Mouse (Mus musculus) frontal cortex, adult (tissue): ENCODE data around the gene Gm49333.

ENCODE experiments used
- ATAC-seq: cut with Nextera tagmentation; 2 replicates; pipeline ENCODE4 v1.9.2; 2017; ENCODE audit warnings: mild to moderate bottlenecking, moderate library complexity, mixed read lengths; ENCODE audit not compliant: low TSS enrichment

Gene Gm49333

DNA sequence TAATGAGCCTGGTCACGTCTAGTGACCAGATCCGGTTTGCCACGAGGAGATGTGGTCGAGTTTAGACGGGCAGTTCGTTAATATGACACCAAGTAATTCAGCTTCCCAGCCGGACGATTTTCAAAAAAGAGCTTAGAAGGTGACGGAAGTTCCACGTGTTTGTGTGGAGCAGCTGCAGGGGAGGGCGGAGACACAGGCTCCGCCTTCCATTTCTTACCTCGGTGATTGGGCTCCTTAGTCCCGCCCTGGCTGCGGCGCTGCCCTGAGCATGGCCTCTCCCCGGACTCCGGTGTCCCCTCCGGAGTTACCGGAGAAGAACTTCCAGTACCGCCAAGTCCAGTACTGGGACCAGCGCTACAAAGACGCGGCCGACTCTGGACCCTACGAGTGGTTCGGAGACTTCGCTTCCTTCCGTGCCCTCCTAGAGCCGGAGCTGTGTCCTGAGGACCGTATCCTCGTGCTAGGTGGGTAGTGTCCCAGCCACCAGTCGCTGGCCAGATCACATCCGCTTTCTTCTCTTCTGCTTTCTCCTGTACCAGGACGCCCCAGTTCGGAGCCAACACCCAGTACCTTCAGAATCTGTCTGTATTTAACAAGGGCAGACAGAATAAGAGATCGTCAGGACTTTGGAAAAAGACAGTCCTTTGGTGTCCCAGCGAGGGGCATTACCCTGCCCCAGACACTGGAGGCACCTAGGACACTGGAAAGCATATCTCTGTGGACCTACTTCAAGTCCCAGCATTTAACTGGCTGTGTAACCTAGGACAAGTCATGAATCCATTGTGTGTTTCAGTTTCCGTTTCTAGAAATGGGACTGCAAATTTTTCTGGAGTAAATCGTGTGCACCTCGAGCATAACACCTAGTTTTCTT lies at the start of gene Gm49333, which contains the start of the genes Eef1akmt4 and Alg3:
Gm49333 (plus strand) TSS at position 254 of the 871 bp plus-strand sequence.
Eef1akmt4 (plus strand) TSS at position 237 of the 871 bp plus-strand sequence.
Alg3 (minus strand) TSS at position 379 of the 871 bp plus-strand sequence.
- ATAC-seq = peak; percentile 90

DNA sequence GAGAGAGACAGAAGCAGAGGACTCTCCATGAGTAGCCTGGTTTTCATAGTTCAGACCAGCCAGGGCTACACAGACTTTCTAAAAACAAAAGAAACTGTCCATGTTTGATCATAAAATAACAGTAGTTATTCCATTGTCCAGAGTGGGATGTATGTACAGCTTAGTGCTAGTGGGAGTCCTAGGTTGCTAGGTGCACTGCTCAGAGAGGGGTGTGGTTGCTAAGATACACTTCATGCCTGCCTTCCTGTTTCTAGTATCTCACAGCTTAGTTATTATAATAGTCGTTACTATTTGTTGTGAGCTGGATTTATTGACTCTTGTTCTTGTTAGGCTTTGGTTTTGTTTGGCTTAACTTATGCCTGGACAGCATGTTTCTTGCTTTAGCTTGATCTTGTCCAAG lies 46.3 kb upstream of the Gm49333 start:
- ATAC-seq = no peak

DNA sequence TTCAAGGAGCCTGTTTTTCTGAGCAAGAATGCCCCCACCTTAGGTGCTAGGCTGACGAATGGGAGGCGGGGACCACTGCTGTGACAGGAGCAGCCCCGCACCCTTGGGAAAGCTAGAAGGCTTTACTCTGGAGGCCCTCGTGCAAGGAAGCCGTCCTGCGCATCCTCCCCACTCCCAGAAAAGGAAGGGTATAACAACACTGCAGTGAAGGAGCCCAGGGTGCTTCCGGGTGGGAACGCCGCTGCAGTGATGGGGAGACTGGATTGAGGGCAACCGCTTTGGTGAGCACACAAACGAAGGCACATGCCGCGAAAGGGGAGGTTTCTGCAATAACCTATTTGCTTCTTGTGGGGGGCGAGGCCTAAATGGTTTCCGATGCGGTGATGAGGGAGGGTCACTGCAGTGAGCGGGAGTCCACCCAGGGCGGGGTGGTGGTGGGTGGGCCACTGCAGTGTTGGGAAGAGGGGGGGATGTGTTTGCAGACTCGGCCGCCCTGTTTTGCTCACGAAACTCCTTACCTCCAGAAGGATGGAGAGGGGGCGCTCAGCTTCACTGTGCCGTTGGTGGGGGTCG lies 22.0 kb upstream of the Gm49333 start, which contains the start of gene Vwa5b2:
Vwa5b2 (plus strand) TSS at position 106 of the 573 bp plus-strand sequence.
- peak; percentile 75 for ATAC-seq

DNA sequence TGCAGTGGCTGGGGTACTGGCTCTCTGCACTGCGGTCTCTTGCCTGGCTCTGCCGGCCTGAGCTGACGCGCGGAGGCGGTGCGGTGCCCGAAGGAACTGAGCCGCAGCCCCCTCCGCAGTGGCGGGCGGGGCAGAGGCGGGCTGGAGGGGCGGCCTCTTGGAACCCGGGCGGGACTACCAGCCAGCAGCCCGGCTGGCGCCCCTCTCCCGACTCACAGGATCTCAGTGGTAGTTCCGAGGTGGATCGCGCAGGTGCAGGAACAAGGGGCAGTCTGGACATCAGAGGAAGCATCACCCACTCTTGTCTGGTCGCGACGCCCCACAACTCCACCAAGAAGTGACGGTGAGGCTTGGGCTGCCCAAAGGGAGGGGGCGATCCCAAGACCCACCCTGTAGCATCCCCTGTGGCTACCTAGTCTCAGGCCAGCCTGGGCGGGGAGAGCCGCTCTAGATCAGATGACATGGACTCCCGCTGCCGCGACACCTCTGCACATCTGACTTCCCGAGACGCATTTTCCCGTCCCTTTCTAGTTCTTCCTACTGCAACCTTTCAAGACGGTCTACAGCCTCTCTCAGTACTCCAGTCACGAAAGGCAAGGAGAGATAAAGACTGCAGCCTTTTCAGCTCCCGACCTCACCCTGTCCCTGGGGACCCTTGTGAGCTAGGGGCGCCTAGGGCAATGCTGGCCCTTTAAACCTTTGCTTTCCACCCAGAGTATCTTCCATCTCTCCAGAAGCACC lies 21.3 kb upstream of the Gm49333 start:
- ATAC-seq = peak; percentile 62

DNA sequence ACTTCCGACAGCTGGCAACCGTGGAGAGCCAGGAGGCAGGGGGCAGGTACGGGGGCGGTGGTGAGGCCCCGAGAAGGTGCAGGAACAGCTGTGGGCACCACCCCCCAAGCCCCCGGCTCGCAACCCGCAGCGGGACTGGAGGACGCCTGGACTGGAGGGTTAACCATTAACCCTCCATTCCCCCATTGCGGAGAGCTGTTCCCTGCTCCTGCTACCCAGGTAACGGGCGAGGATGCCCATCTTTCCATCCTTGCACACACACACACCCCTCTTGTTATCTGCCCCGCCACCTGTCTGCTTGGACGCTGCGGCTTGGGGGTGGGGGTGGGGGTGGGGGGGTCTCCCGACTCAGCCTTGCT lies 20.8 kb upstream of the Gm49333 start:
- no peak for ATAC-seq

DNA sequence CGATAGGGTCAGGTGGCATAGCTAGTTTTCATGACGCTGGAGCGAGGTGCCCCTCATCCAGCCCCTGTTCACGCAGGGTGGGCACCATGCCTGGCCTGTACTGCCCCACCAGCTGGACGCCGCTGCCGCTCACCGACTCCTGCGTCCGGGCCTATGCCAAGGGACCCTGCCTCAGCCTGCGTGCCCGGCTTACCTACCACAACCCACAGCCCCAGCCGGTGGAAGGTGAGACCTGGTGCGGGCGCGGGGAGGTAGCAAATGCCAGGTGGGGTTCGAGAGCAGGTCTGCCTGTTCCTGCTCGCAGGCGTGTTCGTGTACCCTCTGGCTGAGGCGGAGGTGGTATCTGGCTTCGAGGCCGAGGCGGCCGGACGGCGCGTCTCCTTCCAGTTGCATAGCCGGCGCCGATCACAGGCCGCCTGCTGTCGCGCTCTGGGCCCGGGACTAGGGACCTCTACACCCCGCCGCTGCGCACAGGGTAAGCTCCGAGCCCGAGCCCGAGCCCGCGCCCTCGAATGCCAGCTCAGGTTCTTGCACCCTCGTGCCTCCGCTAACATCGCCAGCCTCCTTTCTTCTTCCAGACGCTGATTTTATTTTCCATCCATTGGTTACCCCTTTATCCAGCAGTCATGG lies 20.2 kb upstream of the Gm49333 start:
- ATAC-seq = no peak

DNA sequence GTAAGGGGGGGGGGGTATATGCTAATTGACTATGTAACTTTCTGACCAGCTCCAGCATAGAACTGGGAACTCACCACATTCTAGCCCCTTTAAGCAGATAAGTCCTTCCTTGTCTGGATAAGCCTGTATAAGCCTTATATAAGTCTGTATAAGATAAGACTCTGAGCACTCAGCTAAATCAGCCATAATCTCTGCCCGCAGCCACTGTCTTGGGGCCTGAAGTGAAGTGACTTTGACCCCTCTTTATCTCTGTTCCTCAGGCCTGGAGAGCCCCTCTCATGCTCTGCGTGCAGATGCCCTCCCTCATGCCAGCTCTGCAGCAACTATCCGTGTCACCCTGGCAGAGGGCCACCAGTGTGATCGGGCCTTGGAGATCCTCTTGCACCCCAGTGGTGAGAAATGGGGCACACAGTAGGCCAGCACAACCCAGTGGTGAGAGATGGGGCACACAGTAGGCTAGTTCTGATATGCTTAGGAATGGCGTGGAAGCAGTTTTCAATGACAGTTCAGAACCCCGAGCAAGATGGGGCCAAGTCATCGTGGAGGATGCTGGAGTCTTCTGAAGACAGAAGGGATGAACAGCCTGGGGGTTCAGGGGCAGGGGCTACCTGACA lies 16.2 kb upstream of the Gm49333 start:
- ATAC-seq = no peak

DNA sequence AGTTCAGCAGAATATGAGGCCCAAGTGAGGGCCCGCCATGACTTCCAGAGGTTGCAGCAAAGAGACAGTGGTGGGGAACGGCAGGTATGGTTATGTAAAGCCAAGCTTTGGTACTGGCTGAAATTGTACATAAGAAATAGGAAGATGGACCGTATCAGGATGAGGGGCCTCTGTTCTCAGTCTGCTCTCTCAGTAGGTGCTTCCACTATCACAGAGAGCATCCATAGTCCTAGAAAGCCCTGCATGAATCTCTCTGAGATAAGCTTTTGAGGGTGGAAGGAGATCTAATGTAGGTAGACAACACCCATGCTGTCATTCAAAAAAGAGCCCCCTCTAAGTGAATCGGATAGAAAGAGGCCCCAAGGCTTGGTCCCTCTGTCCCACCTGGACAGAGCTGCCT lies 15.7 kb upstream of the Gm49333 start:
- no peak for ATAC-seq

DNA sequence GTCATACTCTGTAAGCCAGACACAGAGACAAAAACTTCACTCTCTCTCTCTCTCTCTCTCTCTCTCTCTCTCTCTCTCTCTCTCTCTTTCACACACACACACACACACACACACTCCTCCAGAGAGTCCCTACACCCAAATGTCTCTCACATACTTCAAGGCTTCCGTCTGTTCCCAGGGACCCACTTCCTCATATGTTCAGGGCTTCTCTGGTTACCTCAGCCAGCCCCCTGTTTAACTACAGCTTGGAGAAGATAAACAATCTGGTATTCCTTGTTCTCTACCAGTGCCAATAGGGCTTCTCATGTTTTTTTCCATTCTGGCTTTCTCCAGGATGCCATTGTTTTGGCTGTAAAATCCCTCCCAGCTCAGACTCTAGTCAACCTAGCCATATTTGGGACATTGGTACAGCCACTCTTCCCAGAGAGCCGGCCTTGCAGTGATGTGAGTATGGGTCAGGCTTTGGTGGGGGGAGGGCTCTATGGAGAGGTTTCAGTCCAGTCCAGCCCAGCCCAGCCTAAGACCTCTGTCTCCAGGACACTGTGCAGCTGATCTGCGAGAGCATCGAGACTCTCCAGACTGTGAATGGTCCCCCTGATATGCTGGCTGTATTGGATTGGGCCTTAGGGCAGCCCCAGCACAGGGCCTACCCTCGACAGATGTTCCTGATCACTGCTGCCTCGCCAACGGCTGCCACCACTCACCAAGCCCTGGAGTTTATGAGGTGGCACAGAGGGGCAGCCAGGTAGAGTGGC lies 14.5 kb upstream of the Gm49333 start:
- ATAC-seq = no peak

DNA sequence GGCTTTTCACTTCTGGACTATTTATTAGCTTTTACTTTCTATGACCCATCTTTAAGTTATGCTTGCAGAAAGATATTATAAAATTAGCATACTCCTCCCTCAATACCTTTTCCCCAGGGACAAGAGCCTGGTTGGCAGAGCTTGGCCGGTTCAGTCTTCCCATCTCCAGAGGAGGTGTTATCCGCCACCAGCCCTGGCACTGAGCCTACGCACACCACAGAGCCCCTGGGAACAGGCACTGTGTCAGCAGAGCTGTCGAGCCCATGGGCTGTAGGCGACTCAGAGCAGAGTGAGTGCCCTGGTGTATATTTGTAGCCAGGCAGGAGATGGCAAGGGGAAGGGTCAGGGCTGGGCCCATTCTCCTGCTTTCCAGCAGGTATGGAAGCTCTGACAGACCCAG lies 10.9 kb upstream of the Gm49333 start:
- ATAC-seq = no peak

DNA sequence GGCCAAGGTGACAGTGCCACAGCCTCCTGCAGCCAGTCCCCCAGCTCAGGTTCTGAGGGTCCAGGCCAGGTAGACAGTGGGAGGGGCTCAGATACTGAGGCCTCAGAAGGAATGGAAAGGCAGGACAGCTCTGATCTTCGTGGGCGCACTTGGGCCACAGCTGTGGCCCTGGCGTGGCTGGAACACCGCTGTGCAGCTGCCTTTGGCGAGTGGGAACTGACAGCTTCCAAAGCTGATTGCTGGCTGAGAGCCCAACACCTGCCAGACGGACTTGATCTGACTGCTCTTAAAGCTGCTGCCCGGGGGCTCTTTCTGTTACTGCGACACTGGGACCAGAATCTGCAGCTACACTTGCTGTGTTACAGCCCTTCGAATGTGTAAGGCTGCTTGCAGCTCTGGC lies 6.7 kb upstream of the Gm49333 start:
- ATAC-seq = no peak

DNA sequence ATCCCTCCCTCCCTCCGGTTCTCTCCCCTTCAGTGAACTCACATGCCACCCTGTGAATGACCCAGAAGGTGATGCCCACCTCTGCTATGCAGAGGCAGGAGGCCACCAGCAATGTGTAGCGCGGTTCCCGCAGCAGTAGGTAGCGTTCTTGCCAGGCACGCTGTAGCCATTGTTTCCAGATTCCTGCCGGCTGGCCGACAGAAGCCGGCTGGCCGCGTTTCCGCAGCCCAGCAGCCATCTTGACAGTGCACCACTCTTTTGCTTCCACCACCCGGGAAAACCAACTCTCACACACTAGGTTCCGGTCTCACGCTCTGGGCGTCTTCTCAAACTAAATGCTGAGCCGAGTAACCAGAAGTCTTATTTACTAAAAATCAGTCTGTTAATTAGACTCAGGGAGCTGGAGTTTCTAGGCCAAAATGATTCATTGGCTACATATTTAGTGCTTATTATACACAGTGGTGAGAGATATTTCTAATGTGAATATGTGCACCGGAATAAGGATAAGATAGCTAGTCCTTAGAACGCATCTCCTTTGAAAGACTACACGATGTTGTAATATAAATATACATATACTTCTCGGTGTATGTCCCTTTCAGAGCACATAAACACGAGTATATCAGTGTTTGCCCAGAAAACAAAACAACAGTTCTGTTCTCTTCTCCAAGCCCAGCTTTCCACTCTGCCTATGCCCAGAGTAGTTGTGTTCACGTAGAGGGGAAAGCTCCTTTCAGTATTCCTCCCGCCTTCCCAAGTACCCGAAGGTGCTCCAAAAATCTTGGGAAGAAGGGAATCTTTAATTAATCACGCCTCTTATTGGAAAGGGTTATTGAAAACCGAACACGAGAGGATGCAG lies 681 bp upstream of the Gm49333 start:
- ATAC-seq = peak; percentile 51

DNA sequence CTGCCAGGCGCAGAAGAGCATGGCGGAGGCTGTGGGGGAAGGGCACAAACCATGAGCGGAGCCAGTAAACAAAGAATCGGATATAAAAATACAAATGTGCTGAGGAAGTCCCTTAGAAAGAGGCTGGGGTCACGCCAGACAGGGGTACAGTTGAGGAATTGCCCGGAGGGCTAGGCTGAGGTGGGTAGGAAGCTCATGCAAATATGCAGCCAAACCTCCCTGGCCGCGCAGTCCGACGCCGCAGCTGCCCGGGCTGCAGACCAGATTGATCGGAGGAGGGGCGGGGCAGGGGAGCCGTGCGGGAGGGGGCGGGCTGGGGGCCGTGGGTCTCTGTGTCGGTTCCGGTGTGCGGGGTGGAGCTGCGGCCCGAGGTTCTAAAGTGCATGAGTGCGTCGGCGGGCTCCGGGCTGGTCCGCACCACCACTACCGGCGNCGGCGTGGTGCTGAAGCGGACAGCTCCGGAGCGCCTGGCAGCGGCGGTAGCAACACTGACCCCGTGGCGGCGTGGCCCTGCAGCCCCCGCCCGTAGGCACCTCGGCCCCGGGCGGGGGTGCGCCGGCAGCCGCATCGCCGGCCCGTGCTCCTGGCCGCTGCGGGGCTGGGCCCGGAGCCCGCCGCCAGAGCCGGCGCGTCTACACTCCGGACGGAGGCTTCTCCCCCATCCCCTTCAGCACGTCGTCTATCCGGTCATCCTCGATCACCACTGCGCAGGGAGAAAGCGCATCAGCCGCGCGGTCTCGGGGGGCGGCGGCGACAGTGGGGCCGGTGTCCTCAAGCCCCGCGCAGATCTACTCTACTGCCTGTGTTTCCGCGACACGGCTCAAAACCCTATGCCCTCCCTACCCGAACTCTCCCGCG lies 8.4 kb downstream of the Gm49333 start:
- ATAC-seq = peak; percentile 5; the same call in 1 of the 2 replicates

DNA sequence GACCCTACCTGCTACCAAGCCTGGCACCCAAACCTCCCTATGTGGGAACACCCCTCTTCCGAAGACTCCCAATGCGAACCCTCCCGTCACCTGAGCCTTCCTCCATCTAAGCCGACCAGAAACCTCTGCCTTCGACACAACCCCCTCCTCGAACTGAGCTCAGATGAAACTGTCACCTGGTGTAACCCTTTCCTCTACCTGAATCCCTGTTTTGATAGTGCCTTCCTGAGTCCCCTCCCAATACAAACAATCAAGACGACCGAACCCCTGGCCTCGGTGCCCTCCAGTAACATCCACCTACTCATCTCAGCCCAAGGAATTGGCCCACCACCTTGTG lies 9.0 kb downstream of the Gm49333 start:
- ATAC-seq = 0 out of 2 replicates have a peak, but pooled peaks have one; percentile 1

DNA sequence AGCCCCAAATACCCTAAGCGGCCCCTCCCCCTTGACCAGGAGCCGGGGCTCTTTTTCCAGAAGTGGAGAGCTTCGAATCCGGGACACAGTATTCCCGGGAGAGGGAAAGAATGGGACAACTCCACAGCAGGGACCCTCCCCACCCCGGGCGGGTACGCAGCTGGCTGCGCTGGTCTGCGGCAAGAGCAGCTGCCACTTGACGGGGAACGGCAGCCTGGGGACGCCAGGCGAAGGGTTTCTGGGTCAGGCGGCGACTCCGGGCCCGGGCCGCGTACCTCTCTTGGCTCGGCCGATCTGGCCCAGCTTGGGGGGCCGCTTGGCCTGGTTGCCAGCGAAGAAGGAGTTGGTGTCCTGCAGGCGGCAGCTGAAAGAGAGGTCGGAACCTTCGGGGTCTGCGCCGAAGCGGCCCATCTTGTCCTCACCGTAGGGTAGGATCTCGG lies 9.4 kb downstream of the Gm49333 start:
- ATAC-seq = no peak; the same call in 1 of the 2 replicates

DNA sequence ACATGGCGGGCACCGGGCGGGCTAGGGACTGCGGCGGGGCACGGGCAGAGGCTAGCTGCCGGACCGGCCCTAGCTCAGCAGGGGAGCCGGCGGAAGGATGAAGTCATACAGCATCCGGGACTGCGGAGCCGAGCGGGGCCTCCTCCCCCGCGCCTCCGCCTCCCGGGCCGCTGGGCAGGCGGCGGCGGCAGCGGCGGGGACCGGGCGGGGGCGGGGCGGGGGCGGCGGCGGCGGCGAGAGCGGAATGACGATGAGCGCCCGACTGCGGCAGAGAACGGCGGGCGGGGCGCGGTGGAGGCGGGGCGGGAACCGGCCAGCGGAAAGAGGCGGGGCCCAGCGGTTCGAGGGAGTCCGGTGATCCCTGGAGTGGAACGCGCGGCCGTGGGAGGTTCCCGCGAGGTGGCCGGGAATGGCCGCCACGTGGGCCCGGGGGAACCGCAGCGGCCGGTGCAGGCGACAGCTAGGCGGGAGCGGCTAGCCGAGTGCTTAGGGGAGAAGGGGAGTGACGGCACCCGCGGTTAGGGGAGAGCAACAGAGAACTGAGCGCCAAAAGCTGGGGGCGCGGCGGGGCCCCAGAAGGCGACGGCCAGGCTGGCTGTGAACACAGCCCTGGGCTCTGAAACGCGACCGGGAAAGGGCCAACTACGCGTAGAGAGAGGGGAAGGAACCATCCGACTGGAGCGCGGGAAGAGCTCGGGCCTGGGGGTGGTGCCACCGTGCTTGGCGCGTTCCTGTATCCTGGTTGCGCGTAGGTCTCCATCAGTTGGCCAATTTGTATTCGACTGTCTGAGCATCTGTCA lies 10.0 kb downstream of the Gm49333 start, which contains the start of gene Camk2n2:
Camk2n2 (minus strand) TSS at position 97 of the 800 bp plus-strand sequence.
- ATAC-seq = peak; percentile 35

DNA sequence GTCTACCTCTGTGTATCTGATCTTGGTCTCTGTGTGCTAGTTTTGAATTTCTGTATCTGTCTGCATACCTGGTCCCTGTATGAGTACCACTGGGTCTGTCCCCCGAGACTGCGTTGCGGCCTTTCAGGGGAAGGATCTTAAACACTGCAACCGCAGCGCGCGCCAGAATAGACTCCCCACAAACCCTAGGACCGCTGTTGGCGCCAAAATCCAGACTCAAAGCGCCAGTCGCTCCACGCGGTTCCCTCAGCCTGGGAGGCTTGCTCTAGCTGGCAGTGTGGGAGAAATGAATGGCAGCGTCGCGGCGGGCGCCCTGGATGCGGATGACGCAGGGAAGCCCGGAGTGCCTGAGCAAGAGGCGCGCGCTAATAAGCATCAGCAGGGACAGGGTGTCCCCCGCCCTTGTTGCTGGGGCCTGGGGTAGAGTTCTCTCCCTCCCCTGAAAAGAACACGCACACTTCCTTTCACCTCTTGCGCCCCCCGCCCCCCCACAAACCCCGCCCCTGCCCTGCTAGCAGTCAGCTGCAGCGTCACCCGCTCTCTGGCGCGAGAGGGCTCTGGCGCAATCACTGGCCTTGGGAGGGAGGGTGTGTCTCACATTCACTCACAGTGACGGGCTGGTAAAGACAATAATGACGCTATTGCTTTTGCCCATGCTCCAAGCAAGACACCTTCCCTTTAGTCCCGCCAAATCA lies 10.7 kb downstream of the Gm49333 start:
- ATAC-seq = peak; percentile 48
